Mouse (Mus musculus): Measurements from ENCODE around the gene Stk19. TPM values are rescaled to one million over a fixed set of nuclear protein-coding genes. Genes with fewer than 3 reads are reported as not detected.
A peak's percentile ranks its signal among the peaks of the same experiment; 100 is the strongest.

The Stk19 gene
- polyA plus RNA-seq, 1 experiment = 29.9 TPM

GRCm38 (mm10) chr17:34847192-34847591 lies 10.4 kb upstream of the Stk19 start:
- Histone ChIP-seq H3ac (ENCODE audit: control insufficient read depth, insufficient read length) (no peak overlapping the region), H3K36me3 (ENCODE audit: control insufficient read depth, insufficient read depth) (peaks cover 5% of the 10 kb centered on the region)
- no peak for TF ChIP-seq MYOD1 (IDR thresholded peaks at IDR 0.05; ENCODE audit: control insufficient read depth in 1 of 3, insufficient read length in 2 of 3, low read depth in 2 of 3)
- no peak for TF ChIP-seq E2F4 (IDR thresholded peaks at IDR 0.05; ENCODE audit: insufficient read depth)
- no peak for TF ChIP-seq POLR2AphosphoS2 (IDR thresholded peaks at IDR 0.05; ENCODE audit: insufficient read length, low read depth)
- TF ChIP-seq SRF (IDR thresholded peaks at IDR 0.05; ENCODE audit: control insufficient read depth, insufficient read length, low read depth) = no peak
- no peak for TF ChIP-seq CEBPB (IDR thresholded peaks at IDR 0.05; ENCODE audit: insufficient read depth, poor library complexity, severe bottlenecking)
- no peak for TF ChIP-seq REST (IDR thresholded peaks at IDR 0.05; ENCODE audit: insufficient read depth, insufficient read length)
- TF ChIP-seq MAX (IDR thresholded peaks at IDR 0.05; ENCODE audit: low read depth) = no peak

GRCm38 (mm10) chr17:34844884-34845283 lies 8.1 kb upstream of the Stk19 start:
- Histone ChIP-seq H3K27me3 (ENCODE audit: control insufficient read depth, insufficient read depth, insufficient read length) (no peaks in the 10 kb centered on the region), H3ac (ENCODE audit: control insufficient read depth, insufficient read length) (no peak overlapping the region), H3K36me3 (ENCODE audit: control insufficient read depth, insufficient read depth) (peaks cover 10% of the 10 kb centered on the region), H3K4me3 (no peak overlapping the region), H3K4me2 (ENCODE audit: low read depth) (no peak overlapping the region), H3K79me2 (ENCODE audit: control insufficient read depth, insufficient read depth) (no peaks in the 10 kb centered on the region)
- TF ChIP-seq MAX (IDR thresholded peaks at IDR 0.05; ENCODE audit: low read depth) (no peak), USF1 (IDR thresholded peaks at IDR 0.05; ENCODE audit: low read depth) (no peak), SRF (IDR thresholded peaks at IDR 0.05; ENCODE audit: control insufficient read depth, insufficient read length, low read depth) (no peak), E2F4 (IDR thresholded peaks at IDR 0.05; ENCODE audit: insufficient read depth) (no peak), MYOD1 (IDR thresholded peaks at IDR 0.05; ENCODE audit: control insufficient read depth in 1 of 3, insufficient read length in 2 of 3, low read depth in 2 of 3) (no peak), MYOG (IDR thresholded peaks at IDR 0.05; ENCODE audit: control insufficient read depth in 1 of 3, insufficient read depth in 1 of 3, insufficient read length in 2 of 3, low read depth in 2 of 3) (no peak), TCF12 (IDR thresholded peaks at IDR 0.05; ENCODE audit: insufficient read depth, poor library complexity, severe bottlenecking) (no peak), POLR2AphosphoS2 (IDR thresholded peaks at IDR 0.05; ENCODE audit: insufficient read length, low read depth) (no peak), POLR2A (IDR thresholded peaks at IDR 0.05; ENCODE audit: insufficient read length, low read depth) (no peak), REST (IDR thresholded peaks at IDR 0.05; ENCODE audit: insufficient read depth, insufficient read length) (no peak), TCF3 (IDR thresholded peaks at IDR 0.05; ENCODE audit: insufficient read length, low read depth) (no peak), CEBPB (IDR thresholded peaks at IDR 0.05; ENCODE audit: insufficient read depth, poor library complexity, severe bottlenecking) (no peak)

More at GRCm38 (mm10) chr17:34847192-34847591, 10.4 kb upstream of the Stk19 start:
- no peak overlapping the region for H3K4me3 ChIP-seq
- no peaks in the 10 kb centered on the region for H3K27me3 ChIP-seq (ENCODE audit: control insufficient read depth, insufficient read depth, insufficient read length)
- H3K79me2 ChIP-seq (ENCODE audit: control insufficient read depth, insufficient read depth) = peaks cover 12% of the 10 kb centered on the region
- no peak overlapping the region for H3K4me2 ChIP-seq (ENCODE audit: low read depth)

- Histone ChIP-seq H3K27me3 (ENCODE audit: control insufficient read depth, insufficient read depth, insufficient read length) (no peaks in the 10 kb centered on the region), H3K79me2 (ENCODE audit: control insufficient read depth, insufficient read depth) (peaks cover 17% of the 10 kb centered on the region), H3K36me3 (ENCODE audit: control insufficient read depth, insufficient read depth) (peaks cover 5% of the 10 kb centered on the region), H3K4me3 (no peak overlapping the region), H3K4me2 (ENCODE audit: low read depth) (no peak overlapping the region), H3ac (ENCODE audit: control insufficient read depth, insufficient read length) (no peak overlapping the region)
- TF ChIP-seq POLR2AphosphoS2 (IDR thresholded peaks at IDR 0.05; ENCODE audit: insufficient read length, low read depth) = peak; percentile 26
- TF ChIP-seq SRF (IDR thresholded peaks at IDR 0.05; ENCODE audit: control insufficient read depth, insufficient read length, low read depth) = no peak
These were observed 4.1 kb upstream of the Stk19 start for GRCm38 (mm10) chr17:34840736-34841307.

- H3K4me3 ChIP-seq = no peak overlapping the region
- peaks cover 5% of the 10 kb centered on the region for H3K36me3 ChIP-seq (ENCODE audit: control insufficient read depth, insufficient read depth)
These were observed 2.0 kb upstream of the Stk19 start for GRCm38 (mm10) chr17:34838785-34839184.

GRCm38 (mm10) chr17:34837464-34838324 lies 949 bp upstream of the Stk19 start:
- peaks cover 33% of the 10 kb centered on the region for H3K79me2 ChIP-seq (ENCODE audit: control insufficient read depth, insufficient read depth)
- H3K27me3 ChIP-seq (ENCODE audit: control insufficient read depth, insufficient read depth, insufficient read length) = no peaks in the 10 kb centered on the region
- TF ChIP-seq POLR2AphosphoS2 (IDR thresholded peaks at IDR 0.05; ENCODE audit: insufficient read length, low read depth) (no peak), MYOD1 (IDR thresholded peaks at IDR 0.05; ENCODE audit: control insufficient read depth in 1 of 3, insufficient read length in 2 of 3, low read depth in 2 of 3) (no peak), TCF3 (IDR thresholded peaks at IDR 0.05; ENCODE audit: insufficient read length, low read depth) (no peak), POLR2A (IDR thresholded peaks at IDR 0.05; ENCODE audit: insufficient read length, low read depth) (no peak), SRF (IDR thresholded peaks at IDR 0.05; ENCODE audit: control insufficient read depth, insufficient read length, low read depth) (no peak), E2F4 (IDR thresholded peaks at IDR 0.05; ENCODE audit: insufficient read depth) (no peak), USF1 (IDR thresholded peaks at IDR 0.05; ENCODE audit: low read depth) (no peak), CEBPB (IDR thresholded peaks at IDR 0.05; ENCODE audit: insufficient read depth, poor library complexity, severe bottlenecking) (no peak), MYOG (IDR thresholded peaks at IDR 0.05; ENCODE audit: control insufficient read depth in 1 of 3, insufficient read depth in 1 of 3, insufficient read length in 2 of 3, low read depth in 2 of 3) (no peak), REST (IDR thresholded peaks at IDR 0.05; ENCODE audit: insufficient read depth, insufficient read length) (no peak), TCF12 (IDR thresholded peaks at IDR 0.05; ENCODE audit: insufficient read depth, poor library complexity, severe bottlenecking) (no peak), MAX (IDR thresholded peaks at IDR 0.05; ENCODE audit: low read depth) (no peak)
- H3ac ChIP-seq (ENCODE audit: control insufficient read depth, insufficient read length) = peak overlapping the region; percentile 12
- H3K4me2 ChIP-seq (ENCODE audit: low read depth) = peak overlapping the region; percentile 79
- peaks cover 5% of the 10 kb centered on the region for H3K36me3 ChIP-seq (ENCODE audit: control insufficient read depth, insufficient read depth)
- H3K4me3 ChIP-seq = peak overlapping the region; percentile 96

More at GRCm38 (mm10) chr17:34838785-34839184, 2.0 kb upstream of the Stk19 start:
- Histone ChIP-seq H3K4me2 (ENCODE audit: low read depth) (no peak overlapping the region), H3K79me2 (ENCODE audit: control insufficient read depth, insufficient read depth) (peaks cover 33% of the 10 kb centered on the region), H3K27me3 (ENCODE audit: control insufficient read depth, insufficient read depth, insufficient read length) (no peaks in the 10 kb centered on the region), H3ac (ENCODE audit: control insufficient read depth, insufficient read length) (no peak overlapping the region)
- TF ChIP-seq POLR2AphosphoS2 (IDR thresholded peaks at IDR 0.05; ENCODE audit: insufficient read length, low read depth) = no peak

All from myocyte (in vitro differentiated cells).